Mouse (Mus musculus): ENCODE data around the gene Misp.

DNA sequence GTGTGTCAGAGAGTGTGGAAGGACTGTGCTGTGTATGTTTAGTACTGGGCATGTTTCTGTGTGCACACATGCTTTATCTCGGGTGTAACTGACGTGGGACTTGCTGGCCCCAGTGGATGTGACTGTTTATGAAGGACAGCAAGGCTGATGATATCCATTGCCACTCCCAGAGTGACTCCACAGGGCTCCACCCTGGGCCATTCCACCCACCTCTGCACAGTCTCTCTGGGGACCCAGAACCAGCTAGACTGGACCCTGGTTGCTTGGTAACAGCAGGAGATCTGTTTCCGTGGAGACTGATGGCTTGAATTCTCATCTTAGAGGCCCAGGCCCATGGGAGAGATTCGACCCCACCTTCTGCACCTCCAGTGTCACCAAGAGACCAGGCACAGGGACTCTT is 2.6 kb upstream of the Misp start:
- TF ChIP-seq CTCF (conservative IDR thresholded peaks at IDR 0.05; ENCODE audit: low read length) (no peak), POU5F1 (IDR thresholded peaks at IDR 0.05; ENCODE audit: borderline replicate concordance, low read length) (no peak), NANOG (IDR thresholded peaks at IDR 0.05; ENCODE audit: borderline replicate concordance, low read length) (no peak)

All from E14TG2a.4 (cell line).